Mouse (Mus musculus) heart, postnatal 10 days (tissue): ENCODE results near the gene Olfr1087. TPM values are rescaled to one million over a fixed set of nuclear protein-coding genes. Genes with fewer than 3 reads are reported as not detected.
"Not testable (repeated sequence)": the region's sequence is repeated elsewhere in the genome, so short reads cannot be mapped to it uniquely, and the experiment has no call there.

Experiments
- DNase-seq, 2 experiments: peaks; one replicate each; pipeline ENCODE4 v3.0.0; 2021
- intact Hi-C: fragments of 180-260 bp; cut with DNase I; formaldehyde crosslinking; loops from one replicate; pipeline ENCODE4 v1.15.1; 2025
- total RNA-seq, 2 experiments: library from RNA; stranded (reverse); gene quantifications; 2 replicates each; pipeline ENCODE4 v1.2.3; 2021

Gene Olfr1087
- total RNA-seq = not detected

GRCm38 (mm10) chr2:86698295-86698694 lies at the start of gene Olfr1087:
Gene Olfr1087, minus strand, starts transcription at chr2:86698395.
- no peak for DNase-seq
- intact Hi-C loops = no loop called here

- no peak for DNase-seq
- intact Hi-C loops = no loop called here
Measured at GRCm38 (mm10) chr2:86733601-86734000, 35.4 kb upstream of the Olfr1087 start, which contains the start of gene Olfr1089. Gene Olfr1089, minus strand, starts transcription at chr2:86733701.

DNA sequence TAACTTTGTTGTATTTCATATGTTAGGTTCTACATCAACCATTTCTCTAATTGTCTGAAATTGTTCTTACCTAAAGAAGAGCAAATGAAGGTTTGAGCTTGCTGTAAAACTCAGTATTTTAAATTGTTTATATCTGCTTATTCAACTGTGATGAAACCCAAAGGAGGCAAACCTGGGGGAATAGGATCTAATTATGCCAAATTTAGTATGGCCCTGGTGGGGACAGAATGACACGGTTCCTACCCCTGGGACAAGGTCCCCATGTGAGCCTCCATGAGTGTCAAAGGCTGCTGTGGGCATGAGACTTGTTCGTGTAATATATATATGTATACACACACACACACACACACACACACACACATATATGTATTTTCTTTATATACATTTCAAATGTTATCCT lies 18.2 kb downstream of the Olfr1087 start, which contains the start of gene Olfr1086:
TSS of gene Olfr1086 (minus strand) at position 101 of the 400 bp plus-strand sequence.
- no peak for DNase-seq

DNA sequence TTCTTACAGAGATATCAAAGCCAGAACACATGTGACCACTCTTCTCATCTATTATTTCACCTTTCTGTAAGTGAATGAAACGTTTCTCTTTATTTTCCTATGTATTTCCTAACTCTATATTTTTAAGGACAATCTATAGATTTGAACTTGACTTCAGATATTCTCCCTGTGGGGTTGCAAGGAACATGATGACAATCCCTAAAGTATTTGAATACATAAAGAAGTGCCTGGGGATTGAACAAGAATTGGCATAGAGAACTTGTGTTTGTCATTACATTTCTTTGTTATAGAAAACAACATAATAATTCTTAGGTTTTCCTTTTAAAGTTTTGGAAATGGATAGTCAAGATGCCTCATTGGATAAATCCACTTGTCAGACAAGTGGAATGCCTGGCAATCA lies 36.3 kb downstream of the Olfr1087 start, which contains the start of gene Olfr1085:
TSS of gene Olfr1085 (minus strand) at position 101 of the 400 bp plus-strand sequence.
- DNase-seq = no peak
- intact Hi-C loops = no loop called here

More for the DNA sequence above, 18.2 kb downstream of the Olfr1087 start, which contains the start of gene Olfr1086:
- intact Hi-C loops = no loop called here

DNA sequence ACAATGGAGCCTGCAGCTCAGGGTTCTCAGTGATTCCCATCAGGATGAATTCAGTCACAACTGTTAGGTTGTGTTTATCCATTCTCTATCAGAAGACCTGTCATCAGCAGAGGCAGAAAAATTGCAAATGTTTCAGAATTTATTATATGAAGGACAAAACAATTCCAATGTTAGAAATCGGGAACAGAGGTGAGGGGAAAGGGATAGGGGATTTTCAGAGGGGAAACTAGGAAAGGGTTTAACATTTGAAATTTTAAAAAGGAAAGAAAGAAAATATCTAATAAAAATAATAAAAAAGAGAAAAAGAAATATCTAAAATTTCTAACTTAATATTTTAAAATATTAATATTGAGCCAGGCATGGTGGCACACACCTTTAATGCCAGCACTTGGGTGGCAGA lies 58.6 kb downstream of the Olfr1087 start, which contains the start of gene Olfr1084:
TSS of gene Olfr1084 (minus strand) at position 101 of the 400 bp plus-strand sequence.
- DNase-seq, intact Hi-C loops: not testable (repeated sequence)

Other genes with a start within 250 kb of the Olfr1087 start
- gene Olfr1065, start 247.8 kb downstream of the Olfr1087 start, total RNA-seq = not detected
- not detected for gene Olfr1066, start 242.1 kb downstream of the Olfr1087 start, total RNA-seq
- gene Olfr228, start 211.0 kb downstream of the Olfr1087 start, total RNA-seq = not detected
- not detected for gene Olfr1076, start 189.9 kb downstream of the Olfr1087 start, total RNA-seq
- not detected for gene Olfr1079, start 155.9 kb downstream of the Olfr1087 start, total RNA-seq
- not detected for gene Olfr1080, start 140.2 kb downstream of the Olfr1087 start, total RNA-seq
- not detected for gene Olfr1082, start 99.4 kb downstream of the Olfr1087 start, total RNA-seq
- not detected for gene Olfr1084, start 58.7 kb downstream of the Olfr1087 start, total RNA-seq
- gene Olfr1085, start 36.4 kb downstream of the Olfr1087 start, total RNA-seq = not detected
- not detected for gene Olfr1086, start 18.3 kb downstream of the Olfr1087 start, total RNA-seq
- not detected for gene Olfr1089, start 35.3 kb upstream of the Olfr1087 start, total RNA-seq
- not detected for gene Olfr1090, start 60.6 kb upstream of the Olfr1087 start, total RNA-seq
- gene Olfr1093, start 84.1 kb upstream of the Olfr1087 start, total RNA-seq = not detected
- not detected for gene Olfr141, start 111.6 kb upstream of the Olfr1087 start, total RNA-seq
- gene Olfr1094, start 126.3 kb upstream of the Olfr1087 start, total RNA-seq = not detected
- gene Olfr1095, start 153.3 kb upstream of the Olfr1087 start, total RNA-seq = not detected
- gene Gm13723, start 176.4 kb upstream of the Olfr1087 start, total RNA-seq = not detected
- gene Olfr1097, start 193.8 kb upstream of the Olfr1087 start, total RNA-seq = not detected
- gene Olfr1098, start 226.2 kb upstream of the Olfr1087 start, total RNA-seq = not detected